Mouse (Mus musculus) urinary bladder, adult 18-20 months (tissue): ENCODE data around the gene AC170998.1.
"Not testable (repeated sequence)": the region's sequence is repeated elsewhere in the genome, so short reads cannot be mapped to it uniquely, and the experiment has no call there.

ENCODE experiments used
- DNase-seq, 2 experiments: peaks; one replicate each; pipeline ENCODE4 v3.0.0; 2022; ENCODE audit warnings: low spot score in 2 of 2, mixed read lengths in 2 of 2

Gene AC170998.1

GRCm38 (mm10) chr17:28706697-28707096, 19.2 kb upstream of the AC170998.1 start:
- no peak for DNase-seq

DNA sequence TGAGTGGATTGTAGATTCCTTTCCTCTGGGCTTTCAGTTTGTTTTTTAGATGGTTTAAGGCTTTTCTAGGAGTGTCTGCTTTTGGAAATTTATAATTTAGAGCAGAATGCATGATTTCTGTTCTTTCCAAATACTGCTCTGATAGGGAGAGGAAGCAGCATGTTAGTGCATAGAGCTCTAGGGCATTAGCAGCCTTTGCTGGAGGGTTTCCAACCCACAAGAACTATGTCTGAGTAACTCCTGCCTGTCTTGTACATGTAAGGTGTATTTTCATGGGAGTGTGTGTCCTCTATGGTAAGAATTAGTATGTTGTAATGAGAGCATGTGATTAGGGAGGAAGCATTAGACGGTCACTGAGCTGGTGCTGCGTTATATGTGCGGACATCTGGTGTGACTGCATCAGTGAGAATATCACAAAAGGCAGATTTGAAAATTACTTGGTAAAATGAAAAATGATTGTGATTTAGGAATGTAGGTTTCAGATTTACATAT, 18.7 kb upstream of the AC170998.1 start:
- no peak for DNase-seq

GRCm38 (mm10) chr17:28707816-28708215, 18.1 kb upstream of the AC170998.1 start:
- DNase-seq = no peak

- no peak for DNase-seq
Observed at GRCm38 (mm10) chr17:28708989-28709388, 16.9 kb upstream of the AC170998.1 start.

- no peak for DNase-seq
Observed at GRCm38 (mm10) chr17:28709552-28710290, 16.2 kb upstream of the AC170998.1 start.

DNA sequence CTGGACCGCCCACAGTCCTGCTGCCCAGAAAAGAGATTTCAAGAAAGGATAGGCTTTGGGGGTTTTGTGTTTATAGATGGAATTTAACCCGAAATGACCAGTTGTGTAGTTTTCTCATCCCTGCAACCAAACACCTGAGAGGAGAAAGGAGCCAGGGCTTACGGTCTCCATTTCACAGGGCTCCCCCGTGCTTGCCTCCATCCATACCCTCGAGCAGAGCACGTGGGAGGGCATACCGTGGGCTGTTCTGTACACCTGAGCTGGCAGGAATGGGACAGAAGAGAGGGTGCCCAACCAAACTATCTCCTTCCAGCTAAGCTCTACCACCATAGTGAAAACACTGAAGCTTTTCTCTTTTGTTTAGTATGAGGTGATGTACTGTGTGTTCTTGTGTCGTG, 15.6 kb upstream of the AC170998.1 start:
- DNase-seq = no peak

DNA sequence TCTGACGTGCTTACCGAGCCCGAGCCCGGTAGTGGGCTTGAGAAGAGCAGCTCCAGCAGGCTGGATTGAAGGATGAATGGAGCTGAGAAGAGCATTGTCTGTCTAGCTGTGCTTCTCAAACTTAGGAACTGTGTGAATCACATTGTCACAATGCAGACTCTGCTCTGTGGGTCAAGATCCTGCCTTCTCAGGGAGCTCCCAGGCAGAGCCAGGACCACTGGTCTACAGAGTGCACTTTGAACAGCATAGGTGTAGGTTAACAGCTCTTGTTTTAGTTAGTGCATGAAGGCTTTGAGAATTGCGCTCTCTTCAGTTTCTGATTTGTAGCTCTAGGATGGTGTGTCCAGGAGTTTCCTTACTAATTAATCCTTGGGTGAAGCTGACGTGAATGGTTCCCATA, 14.6 kb upstream of the AC170998.1 start:
- DNase-seq = no peak

GRCm38 (mm10) chr17:28712305-28712704, 13.6 kb upstream of the AC170998.1 start:
- no peak for DNase-seq

DNA sequence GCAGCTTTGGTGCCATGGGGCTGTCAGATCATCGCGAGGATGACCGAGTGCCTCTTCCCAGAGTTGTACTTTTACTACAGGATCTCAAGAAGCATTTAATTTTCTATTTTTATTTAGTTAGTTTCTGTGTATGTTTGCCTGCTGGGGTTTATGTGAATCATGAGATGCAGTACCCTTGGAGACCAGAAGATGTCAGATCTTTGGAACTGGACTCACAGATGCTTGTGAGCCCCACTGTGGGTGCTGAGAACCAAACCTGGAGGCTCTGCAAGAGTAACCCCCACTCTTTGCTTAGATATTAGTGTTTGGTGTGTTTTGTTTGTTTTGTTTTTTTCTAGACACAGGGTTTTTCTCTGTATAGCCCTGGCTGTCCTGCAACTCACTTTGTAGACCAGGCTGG, 11.9 kb upstream of the AC170998.1 start:
- DNase-seq = no peak

DNA sequence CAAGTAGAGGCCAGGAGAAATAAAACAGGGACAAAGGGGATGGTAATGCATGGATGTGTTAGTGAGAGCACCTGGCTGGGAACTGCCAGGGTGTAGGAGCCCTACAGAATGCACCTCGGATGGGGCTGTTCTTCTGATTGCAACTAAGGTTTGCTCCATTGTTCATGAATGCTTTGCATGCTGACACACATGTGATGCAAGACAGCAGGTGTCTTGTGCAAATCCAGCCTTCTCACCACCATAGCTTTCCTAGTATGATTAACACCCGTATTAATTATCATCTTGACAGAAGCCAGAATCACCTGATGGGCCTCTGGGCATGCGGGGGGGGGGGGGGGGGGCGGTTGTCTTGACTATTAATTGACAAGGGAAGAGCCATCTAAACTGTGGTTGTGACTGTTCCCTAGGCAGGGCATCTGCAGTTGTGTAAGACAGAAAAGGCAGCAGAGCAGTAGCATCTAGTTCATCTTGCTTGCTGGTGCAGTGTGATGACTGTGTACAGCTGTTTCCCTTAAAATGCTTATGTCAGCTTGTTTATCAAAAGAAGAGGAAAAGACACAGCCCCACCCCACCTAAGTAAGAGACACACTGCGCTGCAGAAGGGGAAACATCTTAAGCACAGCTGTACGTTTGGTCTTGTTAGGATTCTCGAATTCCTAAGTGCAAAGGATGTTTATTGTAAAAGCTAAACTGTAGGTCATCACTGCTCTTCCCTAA, 9.9 kb upstream of the AC170998.1 start:
- DNase-seq = no peak

DNA sequence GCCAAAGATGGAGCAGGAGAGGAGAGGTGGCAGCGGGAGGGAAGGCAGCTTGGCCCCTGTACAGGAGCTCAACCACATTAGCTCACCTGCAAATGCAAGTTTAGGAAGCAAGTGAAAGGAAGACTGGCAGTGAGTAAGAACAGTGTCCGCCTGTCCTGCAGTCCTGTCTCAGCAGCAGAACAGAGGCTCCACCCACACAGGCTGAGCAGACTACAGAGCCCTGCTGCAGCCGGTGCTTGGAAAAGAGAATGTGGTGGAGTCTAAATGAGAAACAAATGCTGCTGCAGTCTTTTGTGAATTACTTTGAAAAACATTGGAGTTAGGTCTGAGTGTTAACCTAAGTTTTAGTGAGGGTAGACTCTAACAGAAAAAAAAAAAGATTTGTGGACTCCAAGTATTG, 8.3 kb upstream of the AC170998.1 start:
- DNase-seq = no peak

- DNase-seq = not testable (repeated sequence)
Observed at GRCm38 (mm10) chr17:28727511-28727910, 1.6 kb downstream of the AC170998.1 start.

DNA sequence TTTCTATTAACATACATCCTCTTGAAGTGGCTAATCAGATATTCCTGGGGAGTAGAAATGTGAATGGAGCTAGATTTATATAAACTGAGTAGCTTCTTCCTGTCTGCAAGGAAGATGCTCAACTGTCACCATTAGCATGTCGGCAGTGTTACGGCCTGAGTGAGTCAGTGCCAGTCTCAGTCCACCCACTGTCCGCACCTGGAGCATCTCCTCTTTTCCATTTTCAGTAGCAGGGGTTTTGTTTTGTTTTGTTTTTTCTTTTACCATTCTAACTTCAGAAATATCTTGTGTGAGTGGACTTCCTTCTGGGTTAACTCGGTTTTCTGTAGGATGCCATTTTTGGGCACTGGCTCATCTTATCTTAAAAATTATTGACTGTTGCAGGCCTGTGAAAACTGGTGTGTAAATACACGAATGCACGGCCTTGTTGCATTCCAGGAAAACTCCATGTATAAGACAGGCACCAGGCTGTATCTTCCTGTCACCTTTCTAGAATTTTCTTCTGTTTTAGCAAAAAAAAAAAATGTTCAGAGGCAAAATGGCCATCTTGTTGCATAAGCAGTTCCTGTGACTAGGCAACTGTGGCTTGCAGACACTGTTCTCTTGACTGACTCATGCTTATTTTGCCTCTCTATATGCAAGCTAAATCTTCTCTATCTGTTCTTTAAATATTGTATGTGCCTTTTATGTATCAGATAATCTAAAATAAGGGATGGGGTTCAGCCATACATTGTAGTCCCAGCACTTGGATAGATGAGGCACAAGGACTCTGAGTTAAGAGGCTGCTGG, 9.6 kb downstream of the AC170998.1 start:
- DNase-seq = no peak

GRCm38 (mm10) chr17:28736486-28736885, 10.6 kb downstream of the AC170998.1 start:
- DNase-seq = no peak

DNA sequence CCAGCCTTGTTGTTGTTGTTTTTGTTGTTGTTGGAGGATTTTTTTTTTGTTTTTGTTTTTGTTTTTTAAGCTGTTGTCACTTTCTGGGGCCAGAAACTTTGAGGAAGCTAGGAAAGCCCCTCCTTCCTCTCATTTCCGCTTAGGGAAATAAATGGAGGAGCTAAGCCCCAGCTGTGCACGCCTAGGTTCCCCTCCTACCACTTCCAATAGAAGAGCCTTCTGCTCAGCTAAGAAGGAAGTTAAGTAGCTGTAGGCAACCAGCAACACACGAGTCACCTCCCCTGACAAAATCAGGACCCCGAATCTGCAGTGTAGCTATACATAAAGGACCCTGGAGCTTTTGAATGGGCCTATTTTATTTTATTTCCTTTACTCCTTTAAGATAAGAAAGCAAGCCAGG, 12.1 kb downstream of the AC170998.1 start:
- DNase-seq = no peak

DNA sequence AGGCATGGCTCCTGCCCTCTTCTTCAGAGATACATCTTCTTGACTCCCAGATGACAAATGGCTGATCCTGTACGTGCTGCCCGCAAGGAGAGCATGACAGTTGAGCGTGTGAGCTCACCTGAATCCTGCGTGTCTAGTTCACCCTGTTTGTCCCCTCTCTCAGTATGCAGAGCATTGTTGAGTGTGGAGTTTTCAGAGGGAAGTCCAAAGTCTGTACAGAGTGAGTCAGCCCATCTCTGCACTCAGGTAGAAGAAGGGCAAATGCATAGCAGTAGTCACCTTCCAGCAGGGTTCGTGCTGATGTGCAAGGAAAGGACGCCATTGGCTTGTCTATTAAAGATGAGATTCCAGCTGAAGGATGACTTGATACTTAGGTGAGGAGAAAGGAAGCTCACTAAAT, 13.4 kb downstream of the AC170998.1 start:
- DNase-seq = no peak

- no peak for DNase-seq
Observed at GRCm38 (mm10) chr17:28743145-28743866, 17.4 kb downstream of the AC170998.1 start.

GRCm38 (mm10) chr17:28743916-28744315, 18.0 kb downstream of the AC170998.1 start:
- no peak for DNase-seq

- no peak for DNase-seq
Observed at GRCm38 (mm10) chr17:28745773-28746172, 19.9 kb downstream of the AC170998.1 start.

DNA sequence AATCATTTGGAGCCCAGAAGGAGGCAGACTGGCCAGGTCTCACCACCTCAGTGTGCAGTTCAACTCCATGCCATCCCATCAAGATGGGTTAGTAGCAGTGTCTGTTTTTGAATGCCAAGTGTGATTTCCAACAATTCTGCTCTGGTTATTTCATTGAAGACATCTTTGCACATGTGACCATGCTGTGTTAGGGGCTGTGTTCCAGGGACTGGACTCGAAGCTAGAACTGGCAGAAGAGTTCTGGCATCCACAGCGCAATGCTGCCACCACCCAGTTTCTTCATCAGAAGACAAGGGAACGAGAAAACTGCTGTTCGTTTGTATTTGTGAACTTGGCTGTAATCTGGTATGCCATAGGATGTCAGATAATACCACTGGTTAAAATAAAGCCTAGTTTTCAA, 22.1 kb downstream of the AC170998.1 start:
- DNase-seq = no peak

- no peak for DNase-seq
Observed at GRCm38 (mm10) chr17:28750580-28750979, 24.7 kb downstream of the AC170998.1 start.

GRCm38 (mm10) chr17:28756447-28756846, 30.6 kb downstream of the AC170998.1 start:
- no peak for DNase-seq
